Mouse (Mus musculus): ENCODE measurements around the gene Acoxl. TPM values are rescaled to one million over a fixed set of nuclear protein-coding genes. Genes with fewer than 3 reads are reported as not detected.

Acoxl gene
- polyA plus RNA-seq, 1 experiment from 2014 or later, result 1.6 TPM

DNA sequence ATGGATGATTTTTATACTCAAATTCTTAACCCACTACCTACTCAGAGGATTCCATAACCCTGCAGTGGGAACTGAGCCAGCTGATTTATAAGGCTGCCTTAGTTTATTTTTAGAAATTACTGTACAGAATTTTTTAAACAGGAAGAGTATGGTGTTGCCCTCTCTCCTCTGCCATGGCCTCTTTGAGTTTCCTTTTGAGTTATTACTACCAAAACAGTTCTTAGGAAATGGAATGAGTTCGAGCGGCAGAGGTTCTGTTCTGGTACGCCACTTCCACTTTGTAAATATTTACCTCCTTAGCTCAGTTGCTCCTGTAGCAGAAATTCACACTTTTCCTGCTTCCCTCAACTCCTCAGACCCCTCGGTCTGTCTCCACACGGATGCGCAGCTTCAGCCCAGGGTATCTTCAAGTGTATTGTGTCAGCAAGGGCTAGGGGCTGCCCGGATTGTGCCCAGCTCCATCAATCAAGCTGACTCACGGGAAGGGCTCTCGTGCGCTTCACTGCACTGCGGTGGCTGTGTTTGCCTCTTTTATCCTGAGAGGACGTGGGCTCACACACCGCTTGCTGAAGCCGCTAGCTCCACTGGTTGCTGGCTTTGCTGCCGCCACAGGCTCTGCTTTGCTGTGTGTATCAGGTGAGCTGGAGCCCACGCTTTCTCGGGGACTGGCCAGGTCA, 320.2 kb downstream of the Acoxl start:
- Histone ChIP-seq H3K4me3 (ENCODE audit: low read length) (no peak overlapping the region), H3K27me3 (ENCODE audit: control insufficient read depth, insufficient read depth, low read length) (no peaks in the 10 kb centered on the region), H3K4me1 (ENCODE audit: control insufficient read depth, insufficient read depth, low read length) (peaks cover 30% of the 10 kb centered on the region), H3K36me3 (ENCODE audit: control insufficient read depth, insufficient read depth, low read length) (peaks cover 24% of the 10 kb centered on the region; the same call in 1 of the 2 replicates), H3K9ac (ENCODE audit: low read depth, low read length) (no peak overlapping the region), H3K27ac (ENCODE audit: low read depth, low read length) (no peak overlapping the region), H3K9me3 (ENCODE audit: control insufficient read depth, low read length) (no peaks in the 10 kb centered on the region), H3K4me2 (replicated peaks; ENCODE audit: low read depth, low read length) (no peak overlapping the region)
- 31% methylated on average over 17 of the region's 17 CpGs for WGBS
- peak; percentile 72 for ATAC-seq (ENCODE audit: low FRiP score, low TSS enrichment)

DNA sequence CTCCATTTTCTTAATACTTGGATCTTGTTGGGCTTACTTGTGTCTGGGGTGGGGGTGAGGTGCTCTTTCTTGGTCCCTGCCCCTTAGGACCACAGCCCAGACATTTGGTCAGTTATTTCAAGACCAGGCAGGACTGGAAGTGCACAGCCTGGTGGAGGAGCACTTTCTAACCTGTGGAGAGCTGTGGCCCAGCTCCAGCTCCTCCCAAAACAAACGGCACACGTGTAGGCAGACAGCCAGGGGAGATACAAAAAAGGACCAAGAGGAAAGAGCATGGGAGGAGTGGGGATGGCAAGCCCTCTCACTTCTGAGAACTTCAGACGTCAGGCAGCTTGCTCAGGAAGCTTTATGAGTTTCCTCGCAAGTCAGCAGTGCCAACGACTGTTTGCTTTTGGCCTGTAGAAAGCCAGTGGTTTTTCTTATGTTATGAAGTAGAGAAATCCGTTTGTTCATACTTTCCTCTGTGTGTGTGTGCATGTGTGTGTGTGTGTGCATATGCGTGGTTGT, 321.0 kb downstream of the Acoxl start:
- H3K27ac ChIP-seq (ENCODE audit: low read depth, low read length), result no peak overlapping the region
- WGBS, result 53% methylated on average over 7 of the region's 7 CpGs
- ATAC-seq (ENCODE audit: low FRiP score, low TSS enrichment), result 0 out of 2 replicates have a peak, but pooled peaks have one; percentile 33
- H3K4me3 ChIP-seq (ENCODE audit: low read length), result no peak overlapping the region
- peaks cover 30% of the 10 kb centered on the region for H3K4me1 ChIP-seq (ENCODE audit: control insufficient read depth, insufficient read depth, low read length)
- no peaks in the 10 kb centered on the region for H3K9me3 ChIP-seq (ENCODE audit: control insufficient read depth, low read length)
- peaks cover 21% of the 10 kb centered on the region; the same call in 1 of the 2 replicates for H3K36me3 ChIP-seq (ENCODE audit: control insufficient read depth, insufficient read depth, low read length)
- no peak overlapping the region for H3K4me2 ChIP-seq (replicated peaks; ENCODE audit: low read depth, low read length)
- H3K9ac ChIP-seq (ENCODE audit: low read depth, low read length), result no peak overlapping the region
- no peaks in the 10 kb centered on the region for H3K27me3 ChIP-seq (ENCODE audit: control insufficient read depth, insufficient read depth, low read length)

DNA sequence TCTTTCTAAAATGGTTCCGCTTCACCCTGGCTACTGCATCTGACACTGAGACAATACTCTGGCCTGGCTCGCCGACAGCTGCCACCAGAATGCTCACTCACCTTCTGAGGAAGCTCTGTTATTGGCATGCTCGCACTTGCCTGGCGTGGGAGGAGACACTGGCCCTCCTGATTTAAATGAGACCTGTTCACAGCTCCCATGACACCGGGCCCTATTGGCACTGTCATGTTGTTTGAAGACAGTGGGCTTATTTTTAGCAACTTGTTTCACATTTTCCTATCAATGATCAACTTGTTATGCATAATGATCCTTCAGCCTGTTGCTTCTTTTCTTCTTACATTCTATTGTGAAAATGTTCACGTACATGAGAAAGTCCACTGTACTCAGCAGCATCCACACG, 324.5 kb downstream of the Acoxl start:
- peaks cover 15% of the 10 kb centered on the region; the same call in 1 of the 2 replicates for H3K4me1 ChIP-seq (ENCODE audit: control insufficient read depth, insufficient read depth, low read length)
- 68% methylated on average over 8 of the region's 8 CpGs for WGBS
- no peaks in the 10 kb centered on the region for H3K27me3 ChIP-seq (ENCODE audit: control insufficient read depth, insufficient read depth, low read length)
- H3K4me3 ChIP-seq (ENCODE audit: low read length), result no peak overlapping the region
- peaks cover 14% of the 10 kb centered on the region; the same call in 1 of the 2 replicates for H3K36me3 ChIP-seq (ENCODE audit: control insufficient read depth, insufficient read depth, low read length)
- no peak for ATAC-seq (ENCODE audit: low FRiP score, low TSS enrichment)
- no peaks in the 10 kb centered on the region for H3K9me3 ChIP-seq (ENCODE audit: control insufficient read depth, low read length)
- H3K27ac ChIP-seq (ENCODE audit: low read depth, low read length), result no peak overlapping the region
- H3K4me2 ChIP-seq (replicated peaks; ENCODE audit: low read depth, low read length), result no peak overlapping the region
- H3K9ac ChIP-seq (ENCODE audit: low read depth, low read length), result no peak overlapping the region

DNA sequence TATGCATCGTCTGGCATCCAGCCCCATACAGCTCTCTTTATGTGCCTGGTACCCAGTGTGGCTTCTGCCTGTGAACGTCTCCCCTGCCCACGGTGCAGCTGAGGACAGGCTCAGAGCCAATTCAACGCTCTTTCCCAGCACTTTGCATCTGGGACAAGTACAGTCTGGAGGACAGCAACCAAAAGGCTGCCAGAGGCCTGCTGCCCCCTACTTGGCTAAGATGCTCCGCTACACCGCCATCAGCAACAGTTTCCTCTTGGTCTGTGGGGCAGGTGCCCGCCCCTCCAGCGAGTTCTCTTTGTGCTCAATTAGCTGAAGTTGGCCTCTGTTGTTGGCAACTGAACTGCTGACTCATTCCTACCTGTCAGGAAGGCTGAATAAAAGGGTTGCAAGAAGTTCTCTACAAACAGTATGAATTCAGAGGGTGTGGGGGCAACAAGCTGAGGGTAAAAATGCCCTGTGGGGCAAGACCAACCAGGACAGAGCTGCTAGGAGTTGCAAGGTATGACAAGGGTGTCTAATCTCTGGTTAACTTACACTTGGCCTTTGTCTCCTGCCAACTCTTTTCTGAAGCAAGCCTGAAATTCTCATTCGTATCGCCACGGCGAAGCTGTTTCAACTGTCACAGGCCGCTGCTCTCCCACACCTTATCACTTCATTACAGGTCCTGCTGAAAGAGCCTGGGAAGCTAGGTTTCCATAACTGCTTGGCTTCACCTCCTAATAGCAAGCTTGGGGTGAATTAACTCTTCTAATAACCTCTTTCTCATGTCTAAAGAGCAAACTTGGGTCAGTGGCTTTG, 328.1 kb downstream of the Acoxl start:
- no peak overlapping the region for H3K4me2 ChIP-seq (replicated peaks; ENCODE audit: low read depth, low read length)
- WGBS, result 61% methylated on average over 13 of the region's 13 CpGs
- ATAC-seq (ENCODE audit: low FRiP score, low TSS enrichment), result no peak
- no peak overlapping the region for H3K9ac ChIP-seq (ENCODE audit: low read depth, low read length)
- H3K27ac ChIP-seq (ENCODE audit: low read depth, low read length), result no peak overlapping the region
- no peak overlapping the region for H3K4me3 ChIP-seq (ENCODE audit: low read length)
- H3K9me3 ChIP-seq (ENCODE audit: control insufficient read depth, low read length), result no peaks in the 10 kb centered on the region
- no peaks in the 10 kb centered on the region for H3K4me1 ChIP-seq (ENCODE audit: control insufficient read depth, insufficient read depth, low read length)
- H3K36me3 ChIP-seq (ENCODE audit: control insufficient read depth, insufficient read depth, low read length), result 0 out of 2 replicates have a peak, but pooled peaks cover 3% of the 10 kb centered on the region
- no peaks in the 10 kb centered on the region for H3K27me3 ChIP-seq (ENCODE audit: control insufficient read depth, insufficient read depth, low read length)

DNA sequence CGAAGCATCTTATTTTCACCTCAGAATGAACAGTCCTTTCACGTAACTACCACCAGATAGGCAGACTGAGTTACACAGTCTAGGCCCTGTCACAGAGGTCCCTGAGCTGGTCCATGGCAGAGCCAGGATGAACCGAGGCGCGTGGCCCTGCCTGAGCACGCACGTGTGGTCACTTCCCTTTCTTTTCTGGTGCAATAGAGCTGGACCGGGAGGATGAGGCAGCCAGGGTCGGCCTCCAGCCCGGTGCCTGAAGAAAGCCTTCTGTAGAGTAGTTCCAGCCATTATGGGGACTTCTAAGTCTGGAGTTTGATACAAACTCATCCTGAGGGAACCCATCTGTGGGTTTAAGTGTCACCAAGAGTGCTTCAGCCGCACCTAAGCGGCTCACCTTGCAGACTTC, 329.3 kb downstream of the Acoxl start:
- H3K27ac ChIP-seq (ENCODE audit: low read depth, low read length), result no peak overlapping the region
- H3K9ac ChIP-seq (ENCODE audit: low read depth, low read length), result no peak overlapping the region
- H3K4me1 ChIP-seq (ENCODE audit: control insufficient read depth, insufficient read depth, low read length), result no peaks in the 10 kb centered on the region
- ATAC-seq (ENCODE audit: low FRiP score, low TSS enrichment), result no peak
- WGBS, result 93% methylated on average over 12 of the region's 12 CpGs
- H3K36me3 ChIP-seq (ENCODE audit: control insufficient read depth, insufficient read depth, low read length), result no peaks in the 10 kb centered on the region
- no peak overlapping the region for H3K4me3 ChIP-seq (ENCODE audit: low read length)
- no peak overlapping the region for H3K4me2 ChIP-seq (replicated peaks; ENCODE audit: low read depth, low read length)
- no peaks in the 10 kb centered on the region for H3K9me3 ChIP-seq (ENCODE audit: control insufficient read depth, low read length)
- H3K27me3 ChIP-seq (ENCODE audit: control insufficient read depth, insufficient read depth, low read length), result no peaks in the 10 kb centered on the region

DNA sequence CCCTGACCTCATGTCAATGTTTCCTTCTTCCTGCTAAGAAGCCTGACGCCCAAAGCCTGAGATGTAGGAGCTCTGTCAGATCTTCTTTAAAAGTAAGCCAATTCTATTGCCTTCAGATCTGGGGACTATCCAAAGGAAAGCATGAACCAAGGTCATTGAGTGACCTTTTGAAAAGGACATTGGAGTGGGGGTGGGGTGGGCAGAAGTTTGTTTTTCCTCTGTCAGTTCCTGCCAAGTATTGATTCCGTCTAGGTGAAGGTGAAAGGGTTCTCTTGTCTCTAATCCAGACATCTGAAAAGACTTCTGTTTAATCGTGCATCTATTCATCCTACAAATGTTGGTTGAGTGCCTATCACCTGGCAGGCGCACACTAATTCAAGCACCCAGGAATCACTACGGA, 330.8 kb downstream of the Acoxl start:
- Histone ChIP-seq H3K27ac (ENCODE audit: low read depth, low read length) (no peak overlapping the region), H3K9ac (ENCODE audit: low read depth, low read length) (no peak overlapping the region), H3K4me1 (ENCODE audit: control insufficient read depth, insufficient read depth, low read length) (peaks cover 6% of the 10 kb centered on the region; the same call in 1 of the 2 replicates), H3K4me3 (ENCODE audit: low read length) (no peak overlapping the region), H3K27me3 (ENCODE audit: control insufficient read depth, insufficient read depth, low read length) (no peaks in the 10 kb centered on the region), H3K9me3 (ENCODE audit: control insufficient read depth, low read length) (no peaks in the 10 kb centered on the region), H3K36me3 (ENCODE audit: control insufficient read depth, insufficient read depth, low read length) (no peaks in the 10 kb centered on the region), H3K4me2 (replicated peaks; ENCODE audit: low read depth, low read length) (no peak overlapping the region)
- WGBS, result 85% methylated on average over 5 of the region's 5 CpGs
- ATAC-seq (ENCODE audit: low FRiP score, low TSS enrichment), result no peak

DNA sequence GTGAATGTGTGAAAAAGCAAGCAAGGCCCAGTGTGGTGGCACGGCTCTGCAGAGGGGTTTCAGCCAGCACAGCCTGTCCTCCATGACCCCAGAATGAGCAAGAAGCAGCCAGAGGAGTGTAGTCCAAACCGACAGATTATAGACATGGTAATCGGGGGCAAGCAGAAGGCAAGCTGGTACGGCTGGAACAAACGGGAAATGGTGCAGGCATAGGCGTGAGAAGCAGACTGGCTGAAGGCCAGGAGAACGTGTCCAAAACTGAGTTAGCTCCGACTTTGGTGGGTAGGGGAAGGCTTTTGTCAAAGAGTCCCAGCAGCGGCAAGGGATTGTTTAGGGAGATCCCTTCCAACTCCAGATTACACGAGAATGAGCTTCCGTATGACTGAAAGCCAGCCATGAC, 331.3 kb downstream of the Acoxl start:
- Histone ChIP-seq H3K4me2 (replicated peaks; ENCODE audit: low read depth, low read length) (no peak overlapping the region), H3K27ac (ENCODE audit: low read depth, low read length) (no peak overlapping the region)
- WGBS, result 88% methylated on average over 11 of the region's 11 CpGs

DNA sequence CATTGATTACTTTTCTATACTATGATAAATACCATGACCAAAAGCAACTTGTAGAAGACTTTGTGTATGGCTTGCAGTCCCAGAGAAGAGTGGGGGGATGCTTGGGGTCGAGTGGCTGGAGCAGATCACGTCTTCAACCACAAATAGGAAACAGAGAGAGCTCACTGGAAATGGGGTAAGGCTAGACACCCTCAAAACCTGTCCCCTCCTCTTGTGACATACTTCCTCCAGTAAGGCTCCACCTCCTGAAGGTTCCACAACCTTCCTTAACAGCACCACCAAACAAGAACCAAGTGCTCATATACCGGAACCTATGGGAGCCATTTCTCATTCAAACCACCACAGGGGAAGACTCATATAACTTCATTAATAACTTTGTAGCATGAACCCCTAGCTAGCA, 331.9 kb downstream of the Acoxl start:
- H3K27ac ChIP-seq (ENCODE audit: low read depth, low read length), result no peak overlapping the region
- H3K4me2 ChIP-seq (replicated peaks; ENCODE audit: low read depth, low read length), result no peak overlapping the region
- WGBS, result 94% methylated on average over 3 of the region's 3 CpGs
- H3K9me3 ChIP-seq (ENCODE audit: control insufficient read depth, low read length), result no peaks in the 10 kb centered on the region
- H3K36me3 ChIP-seq (ENCODE audit: control insufficient read depth, insufficient read depth, low read length), result no peaks in the 10 kb centered on the region
- H3K4me1 ChIP-seq (ENCODE audit: control insufficient read depth, insufficient read depth, low read length), result peaks cover 6% of the 10 kb centered on the region; the same call in 1 of the 2 replicates
- H3K9ac ChIP-seq (ENCODE audit: low read depth, low read length), result no peak overlapping the region
- no peak overlapping the region for H3K4me3 ChIP-seq (ENCODE audit: low read length)
- no peaks in the 10 kb centered on the region for H3K27me3 ChIP-seq (ENCODE audit: control insufficient read depth, insufficient read depth, low read length)
- no peak for ATAC-seq (ENCODE audit: low FRiP score, low TSS enrichment)

More for the DNA sequence above, 331.3 kb downstream of the Acoxl start:
- Histone ChIP-seq H3K36me3 (ENCODE audit: control insufficient read depth, insufficient read depth, low read length) (no peaks in the 10 kb centered on the region), H3K9me3 (ENCODE audit: control insufficient read depth, low read length) (no peaks in the 10 kb centered on the region), H3K9ac (ENCODE audit: low read depth, low read length) (no peak overlapping the region), H3K4me1 (ENCODE audit: control insufficient read depth, insufficient read depth, low read length) (peaks cover 6% of the 10 kb centered on the region; the same call in 1 of the 2 replicates), H3K4me3 (ENCODE audit: low read length) (no peak overlapping the region), H3K27me3 (ENCODE audit: control insufficient read depth, insufficient read depth, low read length) (no peaks in the 10 kb centered on the region)
- ATAC-seq (ENCODE audit: low FRiP score, low TSS enrichment), result no peak

DNA sequence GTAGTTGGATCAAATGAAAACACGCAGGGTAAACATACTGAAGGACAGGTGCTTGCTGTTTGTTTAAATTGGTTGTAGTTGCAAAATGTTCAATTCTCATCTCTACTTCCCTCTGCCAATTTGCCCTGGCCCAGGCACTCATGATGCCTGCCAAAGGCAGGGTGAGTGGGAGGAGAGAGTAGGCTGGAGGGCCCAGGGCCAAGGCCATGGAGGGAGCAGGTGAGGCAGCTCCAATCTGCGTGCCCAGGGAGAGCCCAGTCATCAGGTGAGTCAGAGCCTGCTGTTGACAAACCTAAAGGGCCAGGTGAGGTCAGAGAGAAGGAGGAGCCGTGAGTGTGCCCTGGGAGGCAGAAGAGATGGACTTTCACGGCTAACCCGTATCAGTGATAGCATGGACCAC, 333.6 kb downstream of the Acoxl start:
- Histone ChIP-seq H3K9me3 (ENCODE audit: control insufficient read depth, low read length) (no peaks in the 10 kb centered on the region), H3K36me3 (ENCODE audit: control insufficient read depth, insufficient read depth, low read length) (no peaks in the 10 kb centered on the region), H3K27me3 (ENCODE audit: control insufficient read depth, insufficient read depth, low read length) (no peaks in the 10 kb centered on the region), H3K4me1 (ENCODE audit: control insufficient read depth, insufficient read depth, low read length) (peaks cover 16% of the 10 kb centered on the region), H3K27ac (ENCODE audit: low read depth, low read length) (no peak overlapping the region), H3K4me2 (replicated peaks; ENCODE audit: low read depth, low read length) (no peak overlapping the region), H3K9ac (ENCODE audit: low read depth, low read length) (no peak overlapping the region), H3K4me3 (ENCODE audit: low read length) (no peak overlapping the region)
- ATAC-seq (ENCODE audit: low FRiP score, low TSS enrichment), result no peak
- 91% methylated on average over 5 of the region's 5 CpGs for WGBS

All from kidney, embryonic 14.5 days (tissue).